Mouse (Mus musculus) brain, embryonic 14.5 days (tissue): ENCODE measurements around the gene Hsd17b12.

ENCODE experiments used
- CTCF ChIP-seq: fragments of 200-500 bp; IDR thresholded peaks from 2 replicates; pipeline ENCODE4 v1.5.1; 2012; ENCODE audit warnings: inconsistent platforms, mild to moderate bottlenecking, moderate library complexity, borderline replicate concordance; ENCODE audit not compliant: insufficient read depth, insufficient read length; ENCODE audit errors: extremely low read depth
- POLR2A ChIP-seq: fragments of 200-500 bp; IDR thresholded peaks from 2 replicates; pipeline ENCODE4 v1.6.1; 2012; ENCODE audit warnings: mild to moderate bottlenecking, inconsistent platforms, borderline replicate concordance; ENCODE audit not compliant: poor library complexity, insufficient read depth, insufficient read length, severe bottlenecking; ENCODE audit errors: extremely low read depth

GRCm38 (mm10) chr2:93992259-93992658 is 165.5 kb downstream of the Hsd17b12 start:
- TF ChIP-seq POLR2A (no peak), CTCF (no peak)
